Mouse (Mus musculus): ENCODE results near the gene Tarm1.

DNA sequence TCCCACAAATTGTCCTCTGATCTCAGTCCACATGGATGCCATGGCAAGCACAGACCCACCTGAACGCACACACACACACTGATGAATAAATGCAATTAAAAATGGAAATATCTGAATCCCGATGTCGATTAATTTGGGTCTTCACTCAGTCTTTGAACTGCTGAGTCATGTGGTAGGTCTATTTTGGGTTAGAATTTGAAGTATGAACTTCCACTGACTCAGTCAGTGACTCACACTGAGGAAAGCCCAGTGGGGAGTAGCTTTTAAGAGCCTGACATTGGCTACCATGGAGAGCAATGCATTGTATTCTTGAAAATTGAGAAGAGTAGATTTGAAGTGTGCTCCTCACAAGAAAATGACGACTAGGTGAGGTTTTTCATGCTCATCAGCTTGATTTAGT is 55.4 kb downstream of the Tarm1 start:
- TF ChIP-seq MYOG (IDR thresholded peaks at IDR 0.05; ENCODE audit: control insufficient read depth, extremely low read depth, insufficient read length): no peak
- TF ChIP-seq CTCF (IDR thresholded peaks at IDR 0.05; ENCODE audit: control insufficient read depth, insufficient read depth, insufficient read length): no peak
- TF ChIP-seq FOSL1 (IDR thresholded peaks at IDR 0.05; ENCODE audit: insufficient read depth, low read length, poor library complexity, severe bottlenecking): peak; percentile 83
- no peak for TF ChIP-seq MYOD1 (IDR thresholded peaks at IDR 0.05; ENCODE audit: control insufficient read depth, insufficient read length, low read depth)
